Comparison of ENCODE assay signal across 28 mouse cellular contexts in genomic region chr8:46680671-46681365, GRCm38 (mm10). TPM values are rescaled to one million over a fixed set of nuclear protein-coding genes. Genes with fewer than 3 reads are reported as not detected.
DNase-seq lines count a peak whose midpoint lies in the region; ATAC-seq and TF ChIP-seq lines count a peak whose summit lies in the region.
"Had no signal": no experiment of that assay in that cellular context is flagged by ENCODE, and none has a peak within 500 bp of the region (broad histone marks: within the 10 kb centered on the region; RNA-seq: fewer than 3 reads in every experiment).

No protein-coding gene starts in this region.

- TF ChIP-seq POLR2A in myocyte (IDR thresholded peaks at IDR 0.05; ENCODE audit: insufficient read length, low read depth), result no peak

- H3K9me3 ChIP-seq in embryonic facial prominence, embryonic 12.5 days, result no peaks in the 10 kb centered on the region
- H3K9me3 ChIP-seq in embryonic facial prominence, embryonic 10.5 days, result peaks cover 4% of the 10 kb centered on the region; the same call in 1 of the 2 replicates
- 0 out of 2 replicates have a peak, but pooled peaks cover 5% of the 10 kb centered on the region for H3K9me3 ChIP-seq in embryonic facial prominence, embryonic 14.5 days (ENCODE audit: control insufficient read depth, low read length)
- H3K9me3 ChIP-seq: forebrain, embryonic 10.5 days; forebrain, embryonic 13.5 days; heart, embryonic 15.5 days had no signal

- peak overlapping the region; percentile 47; the same call in 1 of the 2 replicates for H3K27ac ChIP-seq in embryonic facial prominence, embryonic 12.5 days
- H3K27ac ChIP-seq in embryonic facial prominence, embryonic 10.5 days (replicated peaks), result no peak overlapping the region
- no peak overlapping the region; the same call in 1 of the 2 replicates for H3K27ac ChIP-seq in embryonic facial prominence, embryonic 14.5 days (replicated peaks; ENCODE audit: low read depth, low read length)
- H3K27ac ChIP-seq: forebrain, embryonic 10.5 days; forebrain, embryonic 13.5 days; heart, embryonic 15.5 days; hindbrain, embryonic 14.5 days; hindbrain, postnatal 0 days had no signal

- H3K4me1 ChIP-seq in embryonic facial prominence, embryonic 12.5 days, result no peaks in the 10 kb centered on the region
- H3K4me1 ChIP-seq in embryonic facial prominence, embryonic 10.5 days, result no peaks in the 10 kb centered on the region
- no peaks in the 10 kb centered on the region for H3K4me1 ChIP-seq in embryonic facial prominence, embryonic 14.5 days (ENCODE audit: control insufficient read depth, insufficient read depth, low read length)
- H3K4me1 ChIP-seq: forebrain, embryonic 10.5 days; forebrain, embryonic 13.5 days; heart, embryonic 12.5 days; heart, embryonic 15.5 days had no signal

- no peak for DNase-seq in embryonic facial prominence, embryonic 10.5 days (ENCODE audit: low spot score)
- peak; percentile 82 for DNase-seq in 3T3-L1 (ENCODE audit: low read depth, low spot score)
- peak; percentile 37 for DNase-seq in embryonic facial prominence, embryonic 14.5 days (ENCODE audit: low spot score)
- DNase-seq in T-cell, adult 2 months (ENCODE audit: low spot score), result no peak
- no peak for DNase-seq in kidney, adult 11 months
- DNase-seq: adrenal gland, postnatal 10 days; B cell, adult 2 months; cerebellum, adult 18-20 months; cerebellum, adult 9-10 months; cerebellum, postnatal 14 days; gastrocnemius, postnatal 14 days; heart, adult 18-20 months; heart, postnatal 10 days; heart, postnatal 36 days had no signal

- no peak overlapping the region for H3K4me3 ChIP-seq in embryonic facial prominence, embryonic 12.5 days
- H3K4me3 ChIP-seq in embryonic facial prominence, embryonic 10.5 days, result no peak overlapping the region
- H3K4me3 ChIP-seq in embryonic facial prominence, embryonic 14.5 days (ENCODE audit: low read depth, low read length), result no peak overlapping the region
- no peak overlapping the region for H3K4me3 ChIP-seq in myocyte
- H3K4me3 ChIP-seq: forebrain, embryonic 10.5 days; forebrain, embryonic 13.5 days; heart, embryonic 12.5 days; heart, embryonic 15.5 days had no signal

- H3K9ac ChIP-seq in embryonic facial prominence, embryonic 12.5 days, result no peak overlapping the region
- no peak overlapping the region for H3K9ac ChIP-seq in embryonic facial prominence, embryonic 14.5 days (ENCODE audit: low read depth, low read length)
- H3K9ac ChIP-seq: forebrain, embryonic 13.5 days; heart, embryonic 12.5 days; heart, embryonic 15.5 days; hindbrain, embryonic 14.5 days had no signal

- H3ac ChIP-seq in myocyte (ENCODE audit: control insufficient read depth, insufficient read length), result no peak overlapping the region

- no peaks in the 10 kb centered on the region for H3K27me3 ChIP-seq in embryonic facial prominence, embryonic 12.5 days
- H3K27me3 ChIP-seq in embryonic facial prominence, embryonic 10.5 days (replicated peaks; ENCODE audit: low read depth, poor library complexity, severe bottlenecking), result no peaks in the 10 kb centered on the region
- no peaks in the 10 kb centered on the region for H3K27me3 ChIP-seq in embryonic facial prominence, embryonic 14.5 days (replicated peaks; ENCODE audit: control insufficient read depth, insufficient read depth, low read length)
- no peaks in the 10 kb centered on the region for H3K27me3 ChIP-seq in myocyte (ENCODE audit: control insufficient read depth, insufficient read depth, insufficient read length)
- H3K27me3 ChIP-seq: CH12.LX; forebrain, embryonic 13.5 days; heart, embryonic 12.5 days; heart, embryonic 15.5 days had no signal

- no peaks in the 10 kb centered on the region for H3K36me3 ChIP-seq in embryonic facial prominence, embryonic 12.5 days
- H3K36me3 ChIP-seq in embryonic facial prominence, embryonic 10.5 days (replicated peaks), result no peaks in the 10 kb centered on the region
- no peaks in the 10 kb centered on the region for H3K36me3 ChIP-seq in embryonic facial prominence, embryonic 14.5 days (ENCODE audit: control insufficient read depth, insufficient read depth, low read length)
- no peaks in the 10 kb centered on the region for H3K36me3 ChIP-seq in myocyte (ENCODE audit: control insufficient read depth, insufficient read depth)
- H3K36me3 ChIP-seq: forebrain, embryonic 10.5 days; G1E; heart, embryonic 12.5 days; heart, embryonic 15.5 days had no signal

- ATAC-seq in embryonic facial prominence, embryonic 12.5 days (ENCODE audit: insufficient number of reproducible peaks, insufficient read depth, low FRiP score, low TSS enrichment), result no peak
- ATAC-seq in embryonic facial prominence, embryonic 14.5 days (ENCODE audit: low read depth), result no peak
- ATAC-seq: activated CD4-positive, CD25-positive, alpha-beta regulatory T cell, adult 4 months; forebrain, embryonic 13.5 days; forebrain, embryonic 16.5 days; hindbrain, postnatal 0 days; inflammation-experienced regulatory T-cells, adult 6 months; intestine, embryonic 16.5 days had no signal

- WGBS in embryonic facial prominence, embryonic 12.5 days, result 43% methylated on average over 5 of the region's 5 CpGs
- 60% methylated on average over 5 of the region's 5 CpGs for WGBS in embryonic facial prominence, embryonic 10.5 days
- 39% methylated on average over 5 of the region's 5 CpGs for WGBS in embryonic facial prominence, embryonic 14.5 days

- no peaks in the 10 kb centered on the region for H3K79me2 ChIP-seq in myocyte (ENCODE audit: control insufficient read depth, insufficient read depth)

- H3K4me2 ChIP-seq in embryonic facial prominence, embryonic 12.5 days (replicated peaks), result no peak overlapping the region
- no peak overlapping the region for H3K4me2 ChIP-seq in embryonic facial prominence, embryonic 14.5 days (ENCODE audit: low read depth, low read length)
- peak overlapping the region; percentile 40 for H3K4me2 ChIP-seq in myocyte (ENCODE audit: low read depth)
- H3K4me2 ChIP-seq: forebrain, embryonic 13.5 days; heart, embryonic 12.5 days; heart, embryonic 15.5 days; hindbrain, embryonic 14.5 days had no signal

TF ChIP-seq in myocyte, 11 proteins besides CTCF, POLR2A, EP300 and RAD21:
- TF ChIP-seq REST (IDR thresholded peaks at IDR 0.05; ENCODE audit: insufficient read depth, insufficient read length) (no peak), MYOD1 (IDR thresholded peaks at IDR 0.05; ENCODE audit: control insufficient read depth in 1 of 3, insufficient read length in 2 of 3, low read depth in 2 of 3) (no peak), SRF (IDR thresholded peaks at IDR 0.05; ENCODE audit: control insufficient read depth, insufficient read length, low read depth) (no peak), TCF12 (IDR thresholded peaks at IDR 0.05; ENCODE audit: insufficient read depth, poor library complexity, severe bottlenecking) (no peak), MYOG (IDR thresholded peaks at IDR 0.05; ENCODE audit: control insufficient read depth in 1 of 3, insufficient read depth in 1 of 3, insufficient read length in 2 of 3, low read depth in 2 of 3) (no peak), MAX (IDR thresholded peaks at IDR 0.05; ENCODE audit: low read depth) (no peak), CEBPB (IDR thresholded peaks at IDR 0.05; ENCODE audit: insufficient read depth, poor library complexity, severe bottlenecking) (no peak), TCF3 (IDR thresholded peaks at IDR 0.05; ENCODE audit: insufficient read length, low read depth) (no peak), USF1 (IDR thresholded peaks at IDR 0.05; ENCODE audit: low read depth) (no peak), POLR2AphosphoS2 (IDR thresholded peaks at IDR 0.05; ENCODE audit: insufficient read length, low read depth) (no peak), E2F4 (IDR thresholded peaks at IDR 0.05; ENCODE audit: insufficient read depth) (no peak)
TF ChIP-seq in myocyte: peak in this region for 0.

RNA-seq across cellular contexts. Expression of gene Irf2, which starts 58.7 kb away (rescaled TPM):
- 14.7 and 18.4 TPM in 2 replicates for polyA plus RNA-seq in embryonic facial prominence, embryonic 12.5 days (2016; fragmentation: Nextera tagmentation; extraction: Ambion mirVana)
- polyA plus RNA-seq in embryonic facial prominence, embryonic 10.5 days (2016; fragmentation: Nextera tagmentation; extraction: Ambion mirVana), result 9.7 TPM in 2 replicates
- polyA plus RNA-seq in embryonic facial prominence, embryonic 14.5 days (2014; fragmentation: Nextera tagmentation; extraction: Ambion mirVana), result 15.3 and 15.8 TPM in 2 replicates
- polyA plus RNA-seq in myocyte (2012; fragmentation: generic; extraction: Trizol), result 8.8 TPM

Comparison
In these comparisons a context has a peak if more than half of its experiments do, and no peak if none do; other contexts are left out.
1. DNase-seq: peak in 3T3-L1 (single experiment) and embryonic facial prominence, embryonic 14.5 days (single experiment); none in embryonic facial prominence, embryonic 10.5 days (single experiment), T-cell, adult 2 months (single experiment) and kidney, adult 11 months (single experiment).